Mouse (Mus musculus): Measurements from ENCODE around the gene Olfr420.

Olfr420 gene

GRCm38 (mm10) chr1:174155333-174155732, at the start of gene Olfr420:
Gene Olfr420, plus strand, starts transcription at chr1:174155633.
- no peak for DNase-seq (ENCODE audit: low spot score)

- DNase-seq (ENCODE audit: low spot score): no peak
Observed at GRCm38 (mm10) chr1:174121062-174121461, 34.4 kb upstream of the Olfr420 start, which contains the start of gene Olfr231. Gene Olfr231, minus strand, starts transcription at chr1:174121162.

GRCm38 (mm10) chr1:174131217-174131616, 24.2 kb upstream of the Olfr420 start, which contains the start of gene Olfr424:
Gene Olfr424, plus strand, starts transcription at chr1:174131517.
- DNase-seq (ENCODE audit: low spot score): no peak

- no peak for DNase-seq (ENCODE audit: low spot score)
Observed at GRCm38 (mm10) chr1:174131999-174132398, 23.4 kb upstream of the Olfr420 start.

GRCm38 (mm10) chr1:174141384-174141783, 14.0 kb upstream of the Olfr420 start:
- DNase-seq (ENCODE audit: low spot score): no peak

- no peak for DNase-seq (ENCODE audit: low spot score)
Observed at GRCm38 (mm10) chr1:174146696-174147095, 8.7 kb upstream of the Olfr420 start.

- DNase-seq (ENCODE audit: low spot score): no peak
Observed at GRCm38 (mm10) chr1:174149289-174149688, 6.1 kb upstream of the Olfr420 start.

- no peak for DNase-seq (ENCODE audit: low spot score)
Observed at GRCm38 (mm10) chr1:174157622-174158021, 2.2 kb downstream of the Olfr420 start.

- DNase-seq (ENCODE audit: low spot score): no peak
Observed at GRCm38 (mm10) chr1:174158512-174158911, 3.1 kb downstream of the Olfr420 start.

- DNase-seq (ENCODE audit: low spot score): no peak
Observed at GRCm38 (mm10) chr1:174159095-174159494, 3.7 kb downstream of the Olfr420 start.

- no peak for DNase-seq (ENCODE audit: low spot score)
Observed at GRCm38 (mm10) chr1:174169024-174169423, 13.6 kb downstream of the Olfr420 start.

- DNase-seq (ENCODE audit: low spot score): no peak
Observed at GRCm38 (mm10) chr1:174170706-174171501, 15.5 kb downstream of the Olfr420 start.

GRCm38 (mm10) chr1:174171537-174171936, 16.1 kb downstream of the Olfr420 start:
- DNase-seq (ENCODE audit: low spot score): no peak

GRCm38 (mm10) chr1:174172605-174173004, 17.2 kb downstream of the Olfr420 start, which contains the start of gene Spta1:
Gene Spta1, plus strand, starts transcription at chr1:174172776.
- DNase-seq (ENCODE audit: low spot score): no peak

GRCm38 (mm10) chr1:174204699-174205098, 49.3 kb downstream of the Olfr420 start:
- DNase-seq (ENCODE audit: low spot score): no peak

Data from T-cell, adult 2 months (primary cell).